Mouse (Mus musculus) C2C12 (cell line): ENCODE measurements around the gene Irak3.

Experiments used
- CTCF ChIP-seq: IDR thresholded peaks from one replicate; pipeline ENCODE4 v1.5.1; 2011; ENCODE audit not compliant: control insufficient read depth, insufficient read depth, insufficient read length
- USF1 ChIP-seq: IDR thresholded peaks from one replicate; pipeline ENCODE4 v1.6.1; 2011; ENCODE audit warnings: low read depth, mild to moderate bottlenecking, control low read depth, moderate library complexity

GRCm38 (mm10) chr10:120169841-120170240 is 32.1 kb downstream of the Irak3 start:
- TF ChIP-seq CTCF (no peak), USF1 (no peak)
